Mouse (Mus musculus) bone marrow, adult 2 months (tissue): Measurements from ENCODE around the gene Ccdc86. TPM values are rescaled to one million over a fixed set of nuclear protein-coding genes. Genes with fewer than 3 reads are reported as not detected.
A peak's percentile ranks its signal among the peaks of the same experiment; 100 is the strongest.

ENCODE experiments used
- H3K27ac ChIP-seq: fragments of 200-500 bp; 2 replicates; pipeline ENCODE4 v1.5.1; 2012; ENCODE audit warnings: low read depth, mild to moderate bottlenecking, control low read depth, inconsistent platforms, low read length; ENCODE audit not compliant: control insufficient read depth, poor library complexity, insufficient read depth
- H3K4me1 ChIP-seq: fragments of 200-500 bp; 2 replicates; pipeline ENCODE4 v1.6.1; 2011; ENCODE audit warnings: low read length; ENCODE audit not compliant: control insufficient read depth, insufficient read depth
- H3K4me3 ChIP-seq: fragments of 200-500 bp; replicated peaks from 2 replicates; pipeline ENCODE3; 2011; ENCODE audit warnings: mild to moderate bottlenecking, low read depth, low read length, control low read depth; ENCODE audit not compliant: control insufficient read depth
- CTCF ChIP-seq: fragments of 200-500 bp; IDR thresholded peaks from 2 replicates; pipeline ENCODE4 v1.5.1; 2011; ENCODE audit warnings: low read length, control low read depth; ENCODE audit not compliant: control insufficient read depth, insufficient read depth
- POLR2A ChIP-seq: fragments of 200-500 bp; IDR thresholded peaks from 2 replicates; pipeline ENCODE4 v1.6.1; 2011; ENCODE audit warnings: low read depth, mild to moderate bottlenecking, control low read depth, low read length, borderline replicate concordance; ENCODE audit not compliant: control insufficient read depth
- WGBS: fragments of 180-500 bp; shearing (Covaris S2); methylation state at CpG from one replicate; pipeline ENCODE4 v1.1.7; 2018; 5-methylcytosine and 5-hydroxymethylcytosine counted together
- polyA plus RNA-seq: library from polyadenylated mRNA; stranded (reverse); fragments of >200 nt; gene quantifications from 2 replicates; pipeline ENCODE4 v1.2.4, GENCODE M21; 2011; ENCODE audit warnings: low replicate concordance; ENCODE audit not compliant: missing spikeins, insufficient read depth, insufficient read length

The Ccdc86 gene
- polyA plus RNA-seq, 1 experiment = 5.8 TPM

- TF ChIP-seq CTCF = peak; percentile 83
- TF ChIP-seq POLR2A = no peak
- Histone ChIP-seq H3K4me3 (peak overlapping the region; percentile 61), H3K4me1 (peaks cover 6% of the 10 kb centered on the region; the same call in 1 of the 2 replicates), H3K27ac (peak overlapping the region; percentile 54)
- WGBS = 3% methylated on average over 18 of the region's 18 CpGs
These were observed 30.4 kb upstream of the Ccdc86 start for GRCm38 (mm10) chr19:10979184-10980168.

- no peak for TF ChIP-seq POLR2A
- TF ChIP-seq CTCF = 0 out of 2 replicates have a peak, but pooled peaks have one; percentile 31
- H3K4me3 ChIP-seq = no peak overlapping the region
- WGBS = 38% methylated on average over 4 of the region's 4 CpGs
- H3K4me1 ChIP-seq = peaks cover 4% of the 10 kb centered on the region; the same call in 1 of the 2 replicates
- H3K27ac ChIP-seq = no peak overlapping the region
These were observed 27.3 kb upstream of the Ccdc86 start for GRCm38 (mm10) chr19:10976318-10976717.

GRCm38 (mm10) chr19:10975187-10975586 lies 26.1 kb upstream of the Ccdc86 start:
- peaks cover under 1% of the 10 kb centered on the region; the same call in 1 of the 2 replicates for H3K4me1 ChIP-seq
- no peak overlapping the region for H3K4me3 ChIP-seq
- WGBS = 69% methylated on average over 2 of the region's 2 CpGs
- H3K27ac ChIP-seq = no peak overlapping the region
- TF ChIP-seq POLR2A (no peak), CTCF (no peak)

GRCm38 (mm10) chr19:10974238-10974865 lies 25.3 kb upstream of the Ccdc86 start, which contains the start of gene Ms4a10:
Gene Ms4a10 (minus strand): TSS chr19:10974670.
- Histone ChIP-seq H3K27ac (no peak within 1 kb of the TSS), H3K4me1 (no peaks in the 10 kb centered on the region), H3K4me3 (no peak within 1 kb of the TSS)
- TF ChIP-seq CTCF (no peak), POLR2A (no peak)
- 70% methylated on average over 4 of the region's 4 CpGs for WGBS

GRCm38 (mm10) chr19:10973187-10973586 lies 24.1 kb upstream of the Ccdc86 start:
- Histone ChIP-seq H3K27ac (no peak overlapping the region), H3K4me1 (no peaks in the 10 kb centered on the region), H3K4me3 (no peak overlapping the region)
- 84% methylated on average over 2 of the region's 2 CpGs for WGBS
- TF ChIP-seq CTCF (no peak), POLR2A (no peak)

- no peak overlapping the region for H3K4me3 ChIP-seq
- H3K4me1 ChIP-seq = no peaks in the 10 kb centered on the region
- H3K27ac ChIP-seq = no peak overlapping the region
- TF ChIP-seq POLR2A = no peak
- TF ChIP-seq CTCF = no peak
- WGBS = 82% methylated on average over 3 of the region's 3 CpGs
These were observed 23.6 kb upstream of the Ccdc86 start for GRCm38 (mm10) chr19:10972660-10973059.

GRCm38 (mm10) chr19:10970457-10970856 lies 21.4 kb upstream of the Ccdc86 start:
- WGBS = 40% methylated on average over 3 of the region's 3 CpGs
- no peak overlapping the region for H3K27ac ChIP-seq
- H3K4me3 ChIP-seq = no peak overlapping the region
- no peak for TF ChIP-seq POLR2A
- TF ChIP-seq CTCF = no peak
- no peaks in the 10 kb centered on the region for H3K4me1 ChIP-seq

GRCm38 (mm10) chr19:10968578-10968977 lies 19.5 kb upstream of the Ccdc86 start:
- no peak overlapping the region for H3K27ac ChIP-seq
- 84% methylated on average over 7 of the region's 7 CpGs for WGBS
- no peak for TF ChIP-seq CTCF
- TF ChIP-seq POLR2A = no peak
- no peaks in the 10 kb centered on the region; the same call in 1 of the 2 replicates for H3K4me1 ChIP-seq
- H3K4me3 ChIP-seq = no peak overlapping the region
